Mouse (Mus musculus): ENCODE results near the gene Plekha5.
"Not testable (repeated sequence)": the region's sequence is repeated elsewhere in the genome, so short reads cannot be mapped to it uniquely, and the experiment has no call there.

Gene Plekha5

DNA sequence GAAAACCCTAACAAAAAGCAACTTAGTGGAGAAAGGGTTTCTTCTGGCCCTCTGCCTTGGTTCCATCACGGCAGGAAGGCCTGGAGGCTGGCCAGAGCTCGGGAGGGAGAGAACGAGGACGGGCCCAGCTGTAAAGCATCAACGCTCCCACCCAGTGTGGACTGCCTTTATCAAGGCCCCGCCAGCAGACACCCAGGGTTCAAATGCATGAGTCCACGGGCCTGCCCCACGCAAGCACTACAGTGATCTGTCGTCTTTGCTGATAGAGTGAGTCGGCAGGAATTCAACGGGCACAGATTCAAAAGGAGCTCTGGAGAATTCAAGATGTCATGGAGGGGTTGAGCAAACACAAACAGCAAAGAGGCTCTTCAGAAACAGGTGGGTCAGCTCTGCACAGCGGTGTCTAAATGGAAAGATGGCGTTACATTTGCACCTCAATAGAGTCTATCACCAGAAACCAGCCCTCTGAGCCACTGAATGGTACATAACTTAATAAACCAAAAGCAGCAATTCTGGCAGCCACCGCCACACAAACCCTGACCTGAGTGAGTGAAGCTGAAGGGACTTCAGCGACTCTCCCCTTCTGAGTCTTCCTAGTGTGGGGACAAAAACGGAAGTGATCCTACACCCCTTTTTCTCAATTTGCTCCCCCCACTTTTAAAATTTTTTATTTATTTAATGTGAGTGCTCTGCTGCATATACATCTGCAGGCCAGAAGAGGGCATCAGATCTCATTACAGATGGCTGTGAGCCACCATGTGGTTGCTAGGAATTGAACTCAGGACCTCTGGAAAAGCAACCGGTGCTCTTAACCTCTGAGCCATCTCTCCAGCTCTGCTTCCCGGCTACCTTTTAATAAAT, 153.3 kb downstream of the Plekha5 start:
- DNase-seq (ENCODE audit: low spot score), result peak; percentile 23

DNA sequence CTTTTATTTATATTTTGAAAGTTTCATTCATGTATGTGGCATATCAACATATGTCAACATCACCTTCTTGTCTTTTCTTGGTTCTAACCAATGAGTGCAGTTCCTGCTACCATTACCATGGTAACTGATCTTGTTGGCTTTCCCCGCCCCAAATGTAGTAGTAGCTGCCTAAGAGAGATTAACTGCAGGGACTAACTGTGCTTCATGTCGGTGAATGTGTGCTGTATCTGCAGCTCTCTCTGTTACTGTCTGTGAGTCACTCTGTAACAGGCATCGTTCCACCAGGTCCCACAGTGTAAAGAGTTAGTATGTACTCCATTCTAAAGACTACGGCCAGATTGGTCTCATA, 153.9 kb downstream of the Plekha5 start:
- DNase-seq (ENCODE audit: low spot score), result no peak

DNA sequence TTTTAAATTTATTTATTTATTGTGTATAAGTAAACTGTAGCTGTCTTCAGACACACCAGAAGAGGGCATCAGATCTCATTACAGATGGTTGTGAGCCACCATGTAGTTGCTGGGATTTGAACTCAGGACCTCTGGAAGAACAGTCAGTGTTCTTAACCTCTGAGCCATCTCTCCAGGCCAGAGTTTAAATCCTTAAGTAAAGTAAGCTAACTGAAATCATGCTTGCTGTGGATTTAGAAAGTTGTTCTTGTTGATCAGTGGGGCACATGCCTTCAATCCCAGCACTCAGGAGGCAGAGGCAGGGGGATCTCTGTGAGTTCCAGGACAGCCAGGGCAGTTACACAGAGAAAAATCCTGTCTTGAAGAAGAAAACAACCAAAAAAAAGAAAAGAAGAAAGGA, 155.1 kb downstream of the Plekha5 start:
- not testable (repeated sequence) for DNase-seq (ENCODE audit: low spot score)

- DNase-seq (ENCODE audit: low spot score), result no peak
These were observed 156.3 kb downstream of the Plekha5 start for GRCm38 (mm10) chr6:140580170-140580569.

DNA sequence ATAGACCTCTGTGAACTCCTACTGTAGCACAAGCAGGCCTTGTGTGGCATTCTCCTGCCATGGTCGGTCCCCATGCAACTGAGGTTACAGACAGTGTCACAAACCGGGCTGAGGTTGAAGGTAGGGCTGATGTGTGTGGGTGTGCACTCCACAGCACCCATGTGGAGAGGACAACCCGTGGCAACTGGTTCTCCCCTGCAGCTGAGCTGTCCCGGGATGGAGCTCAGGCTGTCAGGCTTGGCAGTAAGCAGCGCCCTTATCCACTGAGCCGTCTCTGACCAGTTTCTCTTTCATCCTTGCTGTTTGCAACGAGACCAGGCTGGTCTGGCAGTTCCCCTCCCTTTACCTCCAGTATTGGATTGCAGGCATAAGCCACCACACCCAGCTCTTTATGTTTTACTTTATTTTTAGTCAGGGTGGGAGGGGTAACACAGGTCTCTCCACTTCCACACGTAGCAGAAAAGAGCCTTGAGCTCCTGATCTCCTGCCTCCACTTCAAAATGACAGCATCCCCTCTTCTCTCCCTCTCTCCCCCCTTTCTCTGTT, 162.9 kb downstream of the Plekha5 start:
- DNase-seq (ENCODE audit: low spot score), result no peak

GRCm38 (mm10) chr6:140591331-140591730, 167.5 kb downstream of the Plekha5 start:
- no peak for DNase-seq (ENCODE audit: low spot score)

GRCm38 (mm10) chr6:140592713-140593112, 168.9 kb downstream of the Plekha5 start:
- no peak for DNase-seq (ENCODE audit: low spot score)

DNA sequence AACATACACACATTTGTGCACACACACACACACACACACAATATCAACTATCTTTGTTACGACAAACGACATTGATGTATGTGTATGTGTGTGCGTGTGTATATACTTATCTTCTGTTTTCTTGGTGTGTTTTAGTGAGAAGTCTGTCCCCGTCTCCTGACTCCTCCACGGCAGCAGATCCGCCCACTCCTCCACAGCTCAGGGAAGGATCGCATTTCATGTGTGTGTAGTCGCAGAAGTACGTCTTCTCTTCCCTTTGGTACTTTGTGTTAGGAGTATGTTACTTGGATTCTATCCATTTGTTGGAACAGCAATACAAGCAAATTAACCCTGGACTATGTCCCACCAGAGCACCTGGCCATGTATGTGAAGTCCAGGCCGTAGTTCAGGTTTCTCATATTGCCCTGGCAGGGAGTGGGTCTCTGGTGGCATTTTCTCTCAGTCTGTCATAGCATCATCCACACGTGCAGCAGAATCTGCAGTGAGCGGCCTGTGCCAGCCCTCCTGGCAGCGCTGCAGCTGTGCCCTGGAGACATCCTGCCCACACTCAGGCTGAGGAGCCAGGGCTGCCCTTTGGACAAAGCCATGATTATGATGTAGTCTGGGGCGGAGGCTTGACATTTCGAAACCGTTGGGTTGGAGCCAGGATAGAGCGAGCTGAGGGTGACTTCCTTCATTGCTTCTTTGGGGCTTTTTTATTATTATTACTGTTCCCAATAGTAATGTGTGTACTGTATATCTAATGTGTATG, 169.7 kb downstream of the Plekha5 start:
- DNase-seq (ENCODE audit: low spot score), result peak; percentile 61

GRCm38 (mm10) chr6:140595551-140595950, 171.7 kb downstream of the Plekha5 start:
- DNase-seq (ENCODE audit: low spot score), result not testable (repeated sequence)

GRCm38 (mm10) chr6:140597381-140598329, 173.8 kb downstream of the Plekha5 start:
- no peak for DNase-seq (ENCODE audit: low spot score)

GRCm38 (mm10) chr6:140598516-140598915, 174.7 kb downstream of the Plekha5 start:
- no peak for DNase-seq (ENCODE audit: low spot score)

- no peak for DNase-seq (ENCODE audit: low spot score)
These were observed 175.5 kb downstream of the Plekha5 start for GRCm38 (mm10) chr6:140599337-140599736.

DNA sequence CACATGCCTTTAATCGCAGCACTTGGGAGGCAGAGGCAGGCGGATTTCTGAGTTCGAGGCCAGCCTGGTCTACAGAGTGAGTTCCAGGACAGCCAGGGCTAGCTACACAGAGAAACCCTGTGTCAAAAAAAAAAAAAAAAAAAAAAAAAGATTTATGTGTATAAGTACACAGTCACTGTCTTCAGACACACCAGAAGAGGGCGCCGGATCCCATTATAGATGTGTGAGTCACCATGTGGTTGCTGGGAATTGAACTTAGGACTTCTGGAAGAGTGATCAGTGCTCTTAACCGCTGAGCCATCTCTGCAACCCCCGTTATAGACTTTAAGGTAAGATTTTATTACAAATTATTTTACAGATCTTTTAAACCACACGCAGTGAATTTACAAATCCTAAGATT, 176.8 kb downstream of the Plekha5 start:
- not testable (repeated sequence) for DNase-seq (ENCODE audit: low spot score)

- DNase-seq (ENCODE audit: low spot score), result no peak
These were observed 177.3 kb downstream of the Plekha5 start for GRCm38 (mm10) chr6:140601175-140601574.

DNA sequence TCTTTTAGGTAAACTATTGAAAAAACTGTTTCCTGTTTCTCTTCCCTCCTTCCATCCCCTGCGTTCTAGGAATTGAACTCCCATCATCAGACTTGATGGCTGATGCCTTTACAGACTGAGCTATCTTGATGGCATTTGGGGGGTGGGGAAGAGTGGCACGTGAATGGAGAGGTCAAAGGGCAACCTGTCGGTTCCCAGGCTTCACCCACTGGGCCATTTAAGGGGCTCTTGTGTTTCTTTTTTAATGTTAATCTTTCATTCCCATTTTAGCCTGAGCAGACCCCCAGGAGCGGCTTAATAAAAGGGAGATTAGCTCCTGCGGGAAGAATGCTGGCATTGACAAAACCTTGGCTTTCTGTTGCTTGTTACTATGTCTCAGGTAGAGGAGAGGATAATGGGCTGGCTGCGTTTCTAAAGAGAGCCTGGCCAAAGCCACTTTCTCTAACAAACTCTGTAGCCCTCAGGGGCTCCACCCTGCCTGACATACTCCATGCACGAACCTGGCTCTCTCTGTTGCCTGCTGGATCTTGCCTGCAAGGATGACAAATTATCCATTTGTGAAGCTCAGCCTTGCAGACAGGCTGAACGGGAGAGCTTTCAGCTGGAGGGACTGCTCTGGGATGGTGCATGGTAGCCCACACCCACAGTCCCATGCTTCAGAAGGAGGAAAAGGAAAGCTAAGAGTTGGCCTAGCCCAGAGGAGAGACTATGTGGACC, 179.5 kb downstream of the Plekha5 start:
- DNase-seq (ENCODE audit: low spot score), result no peak

- DNase-seq (ENCODE audit: low spot score), result not testable (repeated sequence)
These were observed 181.3 kb downstream of the Plekha5 start for GRCm38 (mm10) chr6:140605173-140605572.

DNA sequence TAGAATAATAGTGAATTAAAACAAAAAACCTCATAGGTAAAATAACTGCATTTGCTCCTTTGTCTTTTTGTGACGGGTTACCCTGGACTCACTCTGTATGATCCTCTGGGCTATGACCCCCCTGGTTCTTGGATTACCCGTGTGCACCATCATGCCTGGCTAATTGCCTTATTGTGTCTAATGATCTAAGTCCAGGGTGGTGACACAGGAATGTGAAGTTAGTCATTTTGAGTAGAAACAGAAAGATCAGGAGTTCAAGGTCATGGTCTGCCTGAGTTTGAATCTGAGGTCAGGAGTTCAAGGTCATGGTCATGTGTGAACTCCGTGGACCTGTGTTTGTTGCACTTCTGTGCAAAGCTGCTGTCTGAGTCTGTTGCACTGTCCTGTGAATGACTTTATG, 181.9 kb downstream of the Plekha5 start:
- no peak for DNase-seq (ENCODE audit: low spot score)

DNA sequence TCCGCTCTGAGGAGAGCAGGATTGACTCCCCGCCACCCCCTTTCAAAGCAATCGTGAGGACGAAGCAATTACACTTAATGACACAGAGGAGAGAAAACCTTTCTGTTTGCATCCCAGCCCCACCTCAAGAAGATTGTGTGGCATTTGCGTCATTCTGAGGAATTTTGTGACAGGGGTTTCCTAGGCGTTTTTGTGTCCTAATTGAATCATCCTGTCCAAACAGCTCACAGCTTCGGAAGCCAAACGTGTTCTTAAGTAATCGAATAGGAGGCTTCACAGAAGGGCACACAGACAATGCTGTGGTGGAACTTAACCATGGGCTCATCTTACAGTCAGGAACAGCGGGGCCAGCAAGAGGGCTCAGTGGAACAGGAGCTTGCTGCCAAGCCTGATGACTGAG, 182.7 kb downstream of the Plekha5 start:
- DNase-seq (ENCODE audit: low spot score), result no peak

DNA sequence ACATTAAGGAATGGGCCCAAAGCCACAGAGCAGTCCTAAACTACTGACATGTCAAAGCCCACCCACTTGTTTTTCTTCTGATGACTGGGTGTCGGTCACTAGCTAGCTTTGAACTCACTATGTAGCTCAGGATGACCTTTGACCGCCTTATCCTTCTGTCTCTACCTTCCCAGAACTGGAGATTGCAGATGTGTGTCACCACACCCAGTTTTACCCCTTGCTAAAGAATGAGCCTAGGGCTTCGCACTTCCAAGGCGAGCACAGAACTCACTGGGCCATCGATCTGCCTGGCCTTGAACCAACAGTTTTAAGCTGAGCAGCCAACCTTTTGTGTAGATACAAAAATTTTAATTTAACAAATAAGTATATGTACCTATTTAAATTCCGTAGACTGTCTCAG, 184.8 kb downstream of the Plekha5 start:
- DNase-seq (ENCODE audit: low spot score), result no peak

DNA sequence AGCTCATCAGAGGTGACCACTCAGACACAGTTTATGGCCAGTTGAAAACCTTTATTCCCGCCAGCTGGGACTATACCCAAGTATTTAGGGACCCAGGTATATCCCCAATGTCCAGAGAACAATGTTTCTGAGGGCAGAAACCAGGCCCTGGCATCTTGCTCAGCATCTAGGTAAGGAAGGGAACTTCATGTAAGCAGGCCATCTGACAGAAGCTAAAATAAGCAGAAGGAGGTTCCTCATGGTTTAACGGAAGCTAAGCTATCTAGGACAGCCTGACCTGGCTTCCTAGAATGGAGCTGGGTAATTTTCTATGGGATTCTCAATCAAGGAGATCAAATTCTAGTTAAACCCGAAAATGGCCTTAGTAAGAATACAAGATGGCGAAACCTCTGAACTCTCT, 185.7 kb downstream of the Plekha5 start:
- DNase-seq (ENCODE audit: low spot score), result no peak

DNA sequence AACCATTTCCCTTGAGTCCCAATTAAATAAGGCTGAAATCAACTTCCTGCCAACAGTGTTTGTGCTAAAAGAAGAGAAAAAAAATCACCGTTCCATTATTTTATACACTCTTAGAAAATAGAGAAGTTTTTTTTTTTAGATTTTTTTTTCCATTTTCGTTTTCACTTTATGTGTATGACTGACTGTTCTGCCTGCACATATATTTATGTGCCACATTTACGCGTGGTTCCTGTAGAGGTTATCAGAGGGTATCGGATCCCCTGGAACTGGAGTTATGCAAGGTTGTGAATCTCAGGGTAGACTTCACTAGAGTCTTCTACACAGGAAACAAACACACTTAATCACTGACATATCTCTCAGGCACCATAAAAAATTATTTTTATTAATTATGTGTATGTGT, 186.3 kb downstream of the Plekha5 start:
- DNase-seq (ENCODE audit: low spot score), result no peak
